11 mouse cellular contexts compared by ENCODE assay signal in the genomic region with DNA sequence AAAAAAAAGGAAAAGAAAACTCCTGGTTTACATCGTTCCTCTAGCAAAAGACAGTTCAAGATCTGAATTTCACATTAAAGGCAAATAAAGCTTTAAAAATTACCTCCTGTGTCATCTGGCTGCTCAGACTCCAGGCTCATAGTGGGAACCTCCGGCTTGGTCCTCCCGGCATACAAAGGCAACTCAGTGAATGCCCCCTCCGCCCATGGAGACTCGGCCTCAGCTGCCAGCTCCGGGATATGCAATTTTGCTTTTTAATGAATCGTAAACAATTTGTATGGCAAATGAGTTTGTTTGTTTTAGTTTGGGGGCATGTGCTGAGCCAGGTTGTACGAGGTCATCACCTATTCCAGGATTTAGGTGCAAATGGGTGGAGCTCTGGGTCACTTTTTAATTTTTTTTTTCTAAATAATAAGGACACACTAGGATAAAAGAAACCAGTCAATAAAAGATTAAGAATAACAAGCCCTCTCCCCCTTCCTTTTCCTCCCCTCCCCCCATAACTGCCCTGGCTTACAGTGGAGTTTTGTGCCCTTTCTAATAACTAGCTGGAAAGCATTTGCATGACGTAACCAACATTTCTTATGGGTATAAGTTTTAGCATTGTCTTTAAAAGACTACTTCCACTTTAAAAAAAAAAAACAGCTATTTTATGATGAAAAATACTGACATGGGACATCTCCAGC.
A peak's percentile ranks its signal among the peaks of the same experiment; 100 is the strongest.
DNase-seq lines count a peak whose midpoint lies in the region; ATAC-seq lines count a peak whose summit lies in the region.
"Had no signal": no experiment of that assay in that cellular context is flagged by ENCODE, and none has a peak within 500 bp of the region (broad histone marks: within the 10 kb centered on the region; RNA-seq: fewer than 3 reads in every experiment).

No protein-coding gene starts in this region.

- peaks cover 18% of the 10 kb centered on the region for H3K4me1 ChIP-seq in embryonic facial prominence, embryonic 12.5 days
- H3K4me1 ChIP-seq in hindbrain, embryonic 13.5 days (replicated peaks): peaks cover 27% of the 10 kb centered on the region
- H3K4me1 ChIP-seq in midbrain, embryonic 14.5 days (ENCODE audit: control insufficient read depth, insufficient read depth, low read length): peaks cover 6% of the 10 kb centered on the region; the same call in 1 of the 2 replicates
- H3K4me1 ChIP-seq: heart, embryonic 15.5 days had no signal

- 29% methylated on average over 9 of the region's 9 CpGs for WGBS in embryonic facial prominence, embryonic 12.5 days
- WGBS in hindbrain, embryonic 13.5 days: 18% methylated on average over 9 of the region's 9 CpGs
- WGBS in midbrain, embryonic 14.5 days: 26% methylated on average over 9 of the region's 9 CpGs

- H3K9ac ChIP-seq in embryonic facial prominence, embryonic 12.5 days: peak overlapping the region; percentile 8; the same call in 1 of the 2 replicates
- peak overlapping the region; percentile 49 for H3K9ac ChIP-seq in hindbrain, embryonic 13.5 days
- H3K9ac ChIP-seq in midbrain, embryonic 14.5 days (replicated peaks; ENCODE audit: low read length): peak overlapping the region; percentile 18; the same call in 1 of the 2 replicates
- H3K9ac ChIP-seq: heart, embryonic 15.5 days had no signal

- H3K4me2 ChIP-seq in embryonic facial prominence, embryonic 12.5 days (replicated peaks): peak overlapping the region; percentile 45
- H3K4me2 ChIP-seq in hindbrain, embryonic 13.5 days: peak overlapping the region; percentile 51
- H3K4me2 ChIP-seq in midbrain, embryonic 14.5 days (ENCODE audit: low read length): peak overlapping the region; percentile 43
- H3K4me2 ChIP-seq: heart, embryonic 15.5 days had no signal

- H3K27me3 ChIP-seq in embryonic facial prominence, embryonic 12.5 days: no peaks in the 10 kb centered on the region
- no peaks in the 10 kb centered on the region for H3K27me3 ChIP-seq in hindbrain, embryonic 13.5 days
- H3K27me3 ChIP-seq in midbrain, embryonic 14.5 days (ENCODE audit: control insufficient read depth, insufficient read depth, low read length): no peaks in the 10 kb centered on the region
- H3K27me3 ChIP-seq: heart, embryonic 15.5 days; Patski had no signal

- DNase-seq in cerebellum, postnatal 25 days: peak; percentile 55 to 58
- peak; percentile 61 for DNase-seq in midbrain, embryonic 14.5 days
- DNase-seq in adrenal gland, adult 8-10 months: no peak
- DNase-seq in thymus, postnatal 10 days (ENCODE audit: low spot score in 2 of 2): no peak
- DNase-seq in adrenal gland, adult 18-20 months (ENCODE audit: low spot score in 2 of 2): no peak
- DNase-seq: embryo, embryonic 11 days had no signal

- H3K27ac ChIP-seq in embryonic facial prominence, embryonic 12.5 days: no peak overlapping the region
- H3K27ac ChIP-seq in hindbrain, embryonic 13.5 days: peak overlapping the region; percentile 62
- 0 out of 2 replicates have a peak overlapping the region, but pooled peaks have one; percentile 37 for H3K27ac ChIP-seq in midbrain, embryonic 14.5 days (replicated peaks; ENCODE audit: low read depth, low read length)
- H3K27ac ChIP-seq: heart, embryonic 15.5 days had no signal

- no peaks in the 10 kb centered on the region for H3K36me3 ChIP-seq in embryonic facial prominence, embryonic 12.5 days
- no peaks in the 10 kb centered on the region for H3K36me3 ChIP-seq in hindbrain, embryonic 13.5 days
- H3K36me3 ChIP-seq in midbrain, embryonic 14.5 days (ENCODE audit: control insufficient read depth, insufficient read depth, low read length): no peaks in the 10 kb centered on the region
- H3K36me3 ChIP-seq: heart, embryonic 15.5 days had no signal

- no peak for ATAC-seq in cerebellum, adult (ENCODE audit: insufficient number of reproducible peaks, low FRiP score, low TSS enrichment)
- no peak for ATAC-seq in embryonic facial prominence, embryonic 12.5 days (ENCODE audit: insufficient number of reproducible peaks, insufficient read depth, low FRiP score, low TSS enrichment)
- no peak for ATAC-seq in hindbrain, embryonic 13.5 days (ENCODE audit: low FRiP score)
- ATAC-seq in midbrain, embryonic 14.5 days (ENCODE audit: low FRiP score, low TSS enrichment): no peak
- ATAC-seq: Patski had no signal

- no peaks in the 10 kb centered on the region for H3K9me3 ChIP-seq in embryonic facial prominence, embryonic 12.5 days
- no peaks in the 10 kb centered on the region for H3K9me3 ChIP-seq in hindbrain, embryonic 13.5 days
- H3K9me3 ChIP-seq in midbrain, embryonic 14.5 days (ENCODE audit: control insufficient read depth, low read length): no peaks in the 10 kb centered on the region
- H3K9me3 ChIP-seq: heart, embryonic 15.5 days had no signal

- peak overlapping the region; percentile 19 for H3K4me3 ChIP-seq in embryonic facial prominence, embryonic 12.5 days
- H3K4me3 ChIP-seq in hindbrain, embryonic 13.5 days: peak overlapping the region; percentile 34
- H3K4me3 ChIP-seq in midbrain, embryonic 14.5 days (replicated peaks; ENCODE audit: low read depth, low read length): peak overlapping the region; percentile 20
- H3K4me3 ChIP-seq: heart, embryonic 15.5 days had no signal

Comparison
In these comparisons a context has a peak if more than half of its experiments do, and no peak if none do; other contexts are left out.
1. DNase-seq: peak in cerebellum, postnatal 25 days (2 of 2) and midbrain, embryonic 14.5 days (single experiment); none in adrenal gland, adult 8-10 months (single experiment), thymus, postnatal 10 days (0 of 2) and adrenal gland, adult 18-20 months (0 of 2).
2. Peak in every context shown above with its lines, with median percentiles within 50 percentile points of each other: H3K4me2 ChIP-seq, H3K4me3 ChIP-seq and H3K9ac ChIP-seq.